Mouse (Mus musculus) olfactory bulb, adult 2 months (tissue): ENCODE measurements around the gene Susd5.

Experiments used
- CTCF ChIP-seq: fragments of 200-500 bp; IDR thresholded peaks from 2 replicates; pipeline ENCODE4 v1.5.1; 2012; ENCODE audit warnings: low read depth, mild to moderate bottlenecking, low read length, moderate library complexity; ENCODE audit not compliant: insufficient read depth
- POLR2A ChIP-seq: fragments of 200-500 bp; IDR thresholded peaks from 2 replicates; pipeline ENCODE4 v1.6.1; 2012; ENCODE audit warnings: mild to moderate bottlenecking, low read depth, low read length, moderate library complexity; ENCODE audit not compliant: insufficient read depth

GRCm38 (mm10) chr9:114068494-114069053 is 11.6 kb downstream of the Susd5 start:
- TF ChIP-seq POLR2A (no peak), CTCF (no peak)
